Mouse (Mus musculus) gastrocnemius, adult 18-20 months (tissue): ENCODE data around the gene Capg. TPM values are rescaled to one million over a fixed set of nuclear protein-coding genes. Genes with fewer than 3 reads are reported as not detected.

ENCODE experiments used
- DNase-seq: peaks from one replicate; pipeline ENCODE4 v3.0.0; 2021; ENCODE audit warnings: low spot score
- total RNA-seq, 2 experiments: library from RNA; stranded (reverse); gene quantifications; 2 replicates each; pipeline ENCODE4 v1.2.3; 2021

Gene Capg
- total RNA-seq, 2 experiments from 2014 or later: 9.2 to 14.3 TPM

GRCm38 (mm10) chr6:72601732-72602131, 57.5 kb downstream of the Capg start:
- peak; percentile 84 for DNase-seq

DNA sequence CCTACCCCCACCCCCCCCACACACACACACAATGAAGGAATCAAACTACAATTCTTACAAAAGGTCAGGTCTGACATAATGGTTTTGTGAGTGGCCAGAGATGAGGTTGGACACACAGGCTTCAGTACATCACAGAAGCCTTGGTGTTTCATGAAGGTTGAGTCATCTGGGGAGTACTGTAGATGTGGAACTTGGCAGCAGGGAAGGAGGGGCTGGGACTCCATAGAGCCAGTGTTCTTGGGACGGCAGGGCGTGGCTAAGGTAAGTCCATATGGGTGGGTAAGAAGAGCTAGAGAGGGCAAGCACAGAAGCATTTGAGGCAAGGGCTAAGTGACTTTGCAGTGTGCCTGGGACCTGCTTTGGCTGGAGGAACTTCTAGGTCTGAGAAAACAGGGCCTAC, 59.9 kb downstream of the Capg start:
- no peak for DNase-seq

DNA sequence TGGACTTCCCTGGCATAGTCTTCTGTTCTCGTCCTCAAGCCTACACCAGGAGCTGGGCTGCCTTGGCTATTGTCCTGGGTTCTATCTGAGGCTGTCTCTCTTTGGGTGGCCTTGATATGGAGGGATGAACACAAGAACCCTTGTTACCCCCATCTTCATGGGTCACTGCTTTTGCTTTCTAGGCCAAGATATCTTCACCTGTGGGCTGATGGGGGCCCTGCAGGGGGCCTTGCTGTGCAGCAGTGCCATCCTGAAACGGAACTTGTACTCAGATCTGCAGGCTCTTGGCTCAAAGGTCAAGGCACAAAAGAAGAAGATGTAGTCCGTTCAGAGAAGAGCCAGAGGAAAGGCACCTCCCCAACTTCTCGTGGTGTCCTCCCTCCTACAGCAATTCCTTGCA, 62.9 kb downstream of the Capg start:
- DNase-seq: no peak

GRCm38 (mm10) chr6:72607676-72608075, 63.5 kb downstream of the Capg start:
- no peak for DNase-seq

GRCm38 (mm10) chr6:72608662-72609184, 64.5 kb downstream of the Capg start:
- DNase-seq: no peak

GRCm38 (mm10) chr6:72610261-72610660, 66.1 kb downstream of the Capg start:
- no peak for DNase-seq

Other genes with a start within 250 kb of the Capg start
- gene Sftpb, start 239.8 kb upstream of the Capg start, total RNA-seq: not detected
- 10 to 100 TPM; 17.9 to 20.2 TPM for gene Usp39, start 199.2 kb upstream of the Capg start, total RNA-seq
- 1 to 10 TPM; 7.2 to 8.0 TPM for gene 0610030E20Rik, start 197.1 kb upstream of the Capg start, total RNA-seq
- gene Tmem150a, start 188.9 kb upstream of the Capg start, total RNA-seq: 10 to 100 TPM; 22.4 to 24.2 TPM
- 10 to 100 TPM; 27.0 to 27.6 TPM for gene Rnf181, start 177.4 kb upstream of the Capg start, total RNA-seq
- 100 to 1,000 TPM; 107 to 121 TPM for gene Vamp5, start 163.9 kb upstream of the Capg start, total RNA-seq
- 10 to 100 TPM; 44.3 to 55.4 TPM for gene Vamp8, start 153.7 kb upstream of the Capg start, total RNA-seq
- 10 to 100 TPM; 12.2 to 12.7 TPM for gene Ggcx, start 130.1 kb upstream of the Capg start, total RNA-seq
- 10 to 100 TPM; 97.2 to 98.0 TPM for gene Mat2a, start 104.8 kb upstream of the Capg start, total RNA-seq
- gene Sh2d6, start 22.7 kb upstream of the Capg start, total RNA-seq: 1 to 10 TPM in 1 of 2 experiments, under 1 TPM in 1; 0.93 to 1.3 TPM
- 1 to 10 TPM; 7.3 to 8.7 TPM for gene Elmod3, start 54.0 kb downstream of the Capg start, total RNA-seq
- gene Retsat, start 54.1 kb downstream of the Capg start, total RNA-seq: 10 to 100 TPM; 62.7 to 71.1 TPM
- 10 to 100 TPM; 24.0 to 27.9 TPM for gene Tgoln1, start 72.6 kb downstream of the Capg start, total RNA-seq
- 1 to 10 TPM; 4.3 to 5.3 TPM for gene Tcf7l1, start 244.9 kb downstream of the Capg start, total RNA-seq